Mouse (Mus musculus) G1E (cell line): ENCODE data around the gene Olfr508.
"Not testable (repeated sequence)": the region's sequence is repeated elsewhere in the genome, so short reads cannot be mapped to it uniquely, and the experiment has no call there.

Source experiments
- CTCF ChIP-seq: IDR thresholded peaks from 2 replicates; pipeline ENCODE4 v1.5.1; 2012; ENCODE audit warnings: low read depth, low read length, inconsistent platforms, mixed read lengths
- TAL1 ChIP-seq: conservative IDR thresholded peaks from 2 replicates; pipeline ENCODE4 v1.6.1; 2012; ENCODE audit warnings: low read depth, low read length, inconsistent platforms, mixed read lengths

DNA sequence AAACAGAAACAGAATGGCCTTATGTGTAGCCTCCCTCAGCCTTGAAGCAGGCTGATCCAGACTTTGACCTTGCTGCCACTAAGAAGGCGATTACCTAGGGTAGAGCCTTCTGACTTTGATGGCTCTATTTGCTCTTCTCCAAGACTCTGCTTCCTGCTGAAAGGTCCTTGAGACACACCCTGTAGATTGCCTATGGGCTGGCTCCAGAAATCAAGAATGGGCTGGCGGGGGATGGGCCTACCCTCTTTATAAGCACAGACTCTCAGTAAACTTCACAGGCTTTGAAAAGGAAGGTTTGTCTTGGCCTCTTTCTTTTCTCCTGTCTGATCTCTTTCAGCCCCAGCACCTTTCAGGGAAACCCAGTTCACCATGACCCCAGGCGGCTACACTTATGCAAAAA lies 13.0 kb upstream of the Olfr508 start:
- TF ChIP-seq CTCF, TAL1: not testable (repeated sequence)
